Mouse (Mus musculus) gastrocnemius, adult 8-10 months (tissue): Measurements from ENCODE around the gene Dchs2. TPM values are rescaled to one million over a fixed set of nuclear protein-coding genes. Genes with fewer than 3 reads are reported as not detected.

Experiments
- DNase-seq, 2 experiments: peaks; one replicate each; pipeline ENCODE4 v3.0.0; 2022; ENCODE audit warnings: low spot score in 2 of 2
- total RNA-seq, 4 experiments: library from RNA; stranded (reverse); gene quantifications; 2 replicates each; pipeline ENCODE4 v1.2.4; 2022

The Dchs2 gene
- total RNA-seq, 4 experiments from 2014 or later = 0.36 to 0.63 (median 0.39) TPM

GRCm38 (mm10) chr3:83148508-83148907 is 20.8 kb downstream of the Dchs2 start:
- no peak for DNase-seq

GRCm38 (mm10) chr3:83155600-83155999 is 27.9 kb downstream of the Dchs2 start:
- no peak for DNase-seq

- no peak for DNase-seq
Measured at GRCm38 (mm10) chr3:83156165-83156564, 28.4 kb downstream of the Dchs2 start.

GRCm38 (mm10) chr3:83161542-83162231 is 33.9 kb downstream of the Dchs2 start:
- no peak for DNase-seq

- DNase-seq = no peak
Measured at GRCm38 (mm10) chr3:83163676-83164075, 35.9 kb downstream of the Dchs2 start.

GRCm38 (mm10) chr3:83185527-83185926 is 57.8 kb downstream of the Dchs2 start:
- DNase-seq = no peak

GRCm38 (mm10) chr3:83191271-83191670 is 63.5 kb downstream of the Dchs2 start:
- DNase-seq = no peak

GRCm38 (mm10) chr3:83192401-83192800 is 64.7 kb downstream of the Dchs2 start:
- DNase-seq = no peak

GRCm38 (mm10) chr3:83194911-83195310 is 67.2 kb downstream of the Dchs2 start:
- no peak for DNase-seq

GRCm38 (mm10) chr3:83201286-83201980 is 73.7 kb downstream of the Dchs2 start:
- DNase-seq = no peak

- DNase-seq = no peak
Measured at GRCm38 (mm10) chr3:83205073-83205668, 77.4 kb downstream of the Dchs2 start.

GRCm38 (mm10) chr3:83209646-83210045 is 81.9 kb downstream of the Dchs2 start:
- no peak for DNase-seq

- no peak for DNase-seq
Measured at GRCm38 (mm10) chr3:83210210-83210609, 82.5 kb downstream of the Dchs2 start.

- no peak for DNase-seq
Measured at GRCm38 (mm10) chr3:83211939-83212338, 84.2 kb downstream of the Dchs2 start.

- DNase-seq = no peak
Measured at GRCm38 (mm10) chr3:83212578-83212977, 84.8 kb downstream of the Dchs2 start.

- no peak for DNase-seq
Measured at GRCm38 (mm10) chr3:83218059-83218458, 90.3 kb downstream of the Dchs2 start.

- no peak for DNase-seq
Measured at GRCm38 (mm10) chr3:83220101-83220500, 92.4 kb downstream of the Dchs2 start.

- no peak for DNase-seq
Measured at GRCm38 (mm10) chr3:83222125-83222524, 94.4 kb downstream of the Dchs2 start.

- DNase-seq = no peak
Measured at GRCm38 (mm10) chr3:83228383-83228782, 100.6 kb downstream of the Dchs2 start.

- no peak for DNase-seq
Measured at GRCm38 (mm10) chr3:83230326-83230725, 102.6 kb downstream of the Dchs2 start.

- no peak for DNase-seq
Measured at GRCm38 (mm10) chr3:83234457-83234856, 106.7 kb downstream of the Dchs2 start.

- no peak for DNase-seq
Measured at GRCm38 (mm10) chr3:83235061-83235460, 107.3 kb downstream of the Dchs2 start.

GRCm38 (mm10) chr3:83246536-83246935 is 118.8 kb downstream of the Dchs2 start:
- no peak for DNase-seq
